Mouse (Mus musculus): ENCODE data around the gene Larp4. TPM values are rescaled to one million over a fixed set of nuclear protein-coding genes. Genes with fewer than 3 reads are reported as not detected.

Larp4 gene
- total RNA-seq, 1 experiment: 283 TPM

- Histone ChIP-seq H3K9me3 (ENCODE audit: control insufficient read depth, insufficient read depth, low read depth, low read length) (no peaks in the 10 kb centered on the region), H3K27ac (ENCODE audit: insufficient read depth, low read depth, low read length, poor library complexity, severe bottlenecking) (no peak overlapping the region), H3K4me3 (ENCODE audit: insufficient read depth in 1 of 2, low read depth in 1 of 2, low read length in 2 of 2, poor library complexity in 1 of 2, severe bottlenecking in 1 of 2) (no peak overlapping the region), H3K9ac (ENCODE audit: insufficient read depth, low read depth, low read length, poor library complexity, severe bottlenecking) (no peak overlapping the region), H3K36me3 (ENCODE audit: control insufficient read depth, insufficient read depth, low read length, poor library complexity, severe bottlenecking) (no peaks in the 10 kb centered on the region; the same call in 1 of the 2 replicates), H3K4me1 (ENCODE audit: control insufficient read depth in 2 of 2, insufficient read depth in 2 of 2, low read length in 2 of 2, poor library complexity in 1 of 2) (peaks cover 11 to 28% of the 10 kb centered on the region in 2 experiments)
- in situ Hi-C loops (cut with MboI; ENCODE audit: low sequenced_read_pairs in 2 of 2, unreplicated experiment in 2 of 2): no loop called here
- no peak for TF ChIP-seq CHD2 (IDR thresholded peaks at IDR 0.05; ENCODE audit: low read depth, low read length)
- no peak for TF ChIP-seq HCFC1 (IDR thresholded peaks at IDR 0.05; ENCODE audit: borderline replicate concordance, insufficient read depth, low read length)
- no peak for TF ChIP-seq ZC3H11A (IDR thresholded peaks at IDR 0.05; ENCODE audit: borderline replicate concordance, low read depth, low read length)
- no peak for TF ChIP-seq ZNF384 (IDR thresholded peaks at IDR 0.05; ENCODE audit: low read depth, low read length)
- TF ChIP-seq MAFK (IDR thresholded peaks at IDR 0.05; ENCODE audit: insufficient read depth, low read depth, low read length): no peak
- DNase-seq (ENCODE audit: low read depth, low spot score): no peak
Observed at GRCm38 (mm10) chr15:100063229-100063773, 93.4 kb downstream of the Larp4 start.

Other genes with a start within 250 kb of the Larp4 start
- 68.8 and 86.6 TPM in 2 replicates for gene Cox14, start 244.4 kb upstream of the Larp4 start, total RNA-seq (2012; rRNA removed)
- gene Cers5, start 197.2 kb upstream of the Larp4 start, total RNA-seq (2012; rRNA removed): 107 and 126 TPM in 2 replicates
- 69.9 and 92.7 TPM in 2 replicates for gene Lima1, start 94.6 kb upstream of the Larp4 start, total RNA-seq (2012; rRNA removed)
- 0.05 and 0.13 TPM in 2 replicates for gene Fam186a, start 3.0 kb upstream of the Larp4 start, total RNA-seq (2012; rRNA removed)
- 18.6 and 21.1 TPM in 2 replicates for gene Dip2b, start 68.6 kb downstream of the Larp4 start, total RNA-seq (2012; rRNA removed)

All from ES-E14 (cell line).